Mouse (Mus musculus) stomach, postnatal 0 days (tissue): ENCODE measurements around the gene Col26a1.

Source experiments
- CTCF ChIP-seq: IDR thresholded peaks from 2 replicates; pipeline ENCODE4 v1.5.1; 2016; ENCODE audit warnings: antibody characterized with exemption, low read depth, mild to moderate bottlenecking, moderate library complexity
- EP300 ChIP-seq: optimal IDR thresholded peaks from 2 replicates; pipeline ENCODE3; 2016; ENCODE audit warnings: antibody characterized with exemption

- TF ChIP-seq CTCF (no peak), EP300 (no peak)
Measured at GRCm38 (mm10) chr5:136754053-136754591, 128.9 kb downstream of the Col26a1 start.
